Mouse (Mus musculus) E14TG2a.4 (cell line): Measurements from ENCODE around the gene Gm11020.
"Not testable (repeated sequence)": the region's sequence is repeated elsewhere in the genome, so short reads cannot be mapped to it uniquely, and the experiment has no call there.

Source experiments
- CTCF ChIP-seq: conservative IDR thresholded peaks from 2 replicates; pipeline ENCODE4 v1.5.1; 2014; ENCODE audit warnings: low read length
- NANOG ChIP-seq: IDR thresholded peaks from 2 replicates; pipeline ENCODE4 v1.6.1; 2014; ENCODE audit warnings: borderline replicate concordance, low read length, mixed read lengths
- POU5F1 ChIP-seq: IDR thresholded peaks from 2 replicates; pipeline ENCODE4 v1.6.1; 2014; ENCODE audit warnings: low read length, borderline replicate concordance

DNA sequence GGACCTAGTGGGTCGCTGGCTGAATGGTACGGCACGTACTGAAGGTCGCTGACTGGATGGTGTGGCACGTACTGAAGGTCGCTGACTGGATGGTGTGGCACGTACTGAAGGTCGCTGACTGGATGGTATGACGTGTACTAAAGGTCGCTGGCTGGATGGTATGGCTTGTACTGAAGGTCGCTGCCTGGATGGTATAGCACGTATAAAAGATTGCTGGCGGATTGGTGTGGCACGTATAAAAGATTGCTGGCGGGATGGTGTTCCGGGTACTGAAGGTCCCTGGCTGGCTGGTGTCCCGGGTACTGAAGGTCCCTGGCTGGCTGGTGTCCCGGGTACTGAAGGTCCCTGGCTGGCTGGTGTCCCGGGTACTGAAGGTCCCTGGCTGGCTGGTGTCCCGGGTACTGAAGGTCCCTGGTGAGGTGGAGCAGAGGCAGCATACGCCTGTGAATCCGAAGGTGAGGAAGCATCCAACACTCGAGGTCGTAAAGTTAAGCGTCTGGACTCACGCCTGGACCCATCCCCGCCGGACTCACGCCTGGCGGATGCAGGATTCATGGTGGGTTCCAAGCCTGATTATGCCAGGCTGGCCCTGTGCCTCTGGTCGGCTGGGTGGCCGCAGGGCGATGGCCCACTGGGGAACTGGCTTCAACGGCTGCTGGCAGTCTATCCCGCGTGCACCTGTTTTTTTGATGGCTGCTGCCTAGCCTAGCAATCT is 11.8 kb upstream of the Gm11020 start, which contains the start of the genes Gm45711 and Cmtm1:
- TF ChIP-seq CTCF, NANOG, POU5F1: not testable (repeated sequence)
